Mouse (Mus musculus) layer of hippocampus, postnatal 14 days (tissue): Measurements from ENCODE around the gene Camk2n1. TPM values are rescaled to one million over a fixed set of nuclear protein-coding genes. Genes with fewer than 3 reads are reported as not detected.

Experiments
- DNase-seq, 2 experiments: peaks; one replicate each; pipeline ENCODE4 v3.0.0; 2021 to 2022; ENCODE audit warnings: low spot score in 2 of 2, mixed read lengths in 1 of 2
- total RNA-seq, 2 experiments: library from RNA; stranded (reverse); gene quantifications; 2 replicates each; pipeline ENCODE4 v1.2.3; 2021

Gene Camk2n1
- total RNA-seq, 2 experiments from 2014 or later: 211 to 242 TPM

DNA sequence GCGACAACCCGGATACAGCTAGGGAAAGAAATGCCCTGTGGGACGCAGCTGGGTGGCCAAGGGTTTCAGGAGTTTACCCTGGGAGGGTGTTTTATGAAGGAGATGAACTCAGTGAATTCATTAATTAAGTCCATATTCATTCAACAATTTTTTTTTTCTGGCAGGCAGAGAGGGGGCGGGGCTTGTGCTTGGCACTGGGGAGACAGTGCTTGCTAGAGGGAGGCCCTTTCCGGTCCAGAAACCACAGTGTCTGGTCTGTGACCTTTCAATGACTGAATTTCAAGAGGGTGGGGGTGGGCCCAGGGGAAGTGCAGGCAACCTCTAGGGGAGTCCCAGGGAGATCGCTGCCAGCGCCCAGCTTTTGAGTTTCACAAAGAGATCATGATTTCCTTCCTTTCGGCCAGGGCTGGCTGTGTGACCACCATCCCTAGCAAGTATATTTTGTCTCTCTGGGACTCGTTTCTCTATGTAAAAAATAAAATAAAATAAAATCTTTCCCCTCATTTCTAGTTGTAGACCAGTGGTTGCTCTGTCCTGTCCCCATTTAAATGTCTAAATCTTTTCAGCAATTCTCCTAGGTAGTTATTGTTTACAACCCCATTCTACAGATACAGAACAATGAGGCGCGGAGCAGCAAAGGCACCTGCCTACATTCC lies 9.8 kb downstream of the Camk2n1 start:
- peak; percentile 71 to 80 for DNase-seq

DNA sequence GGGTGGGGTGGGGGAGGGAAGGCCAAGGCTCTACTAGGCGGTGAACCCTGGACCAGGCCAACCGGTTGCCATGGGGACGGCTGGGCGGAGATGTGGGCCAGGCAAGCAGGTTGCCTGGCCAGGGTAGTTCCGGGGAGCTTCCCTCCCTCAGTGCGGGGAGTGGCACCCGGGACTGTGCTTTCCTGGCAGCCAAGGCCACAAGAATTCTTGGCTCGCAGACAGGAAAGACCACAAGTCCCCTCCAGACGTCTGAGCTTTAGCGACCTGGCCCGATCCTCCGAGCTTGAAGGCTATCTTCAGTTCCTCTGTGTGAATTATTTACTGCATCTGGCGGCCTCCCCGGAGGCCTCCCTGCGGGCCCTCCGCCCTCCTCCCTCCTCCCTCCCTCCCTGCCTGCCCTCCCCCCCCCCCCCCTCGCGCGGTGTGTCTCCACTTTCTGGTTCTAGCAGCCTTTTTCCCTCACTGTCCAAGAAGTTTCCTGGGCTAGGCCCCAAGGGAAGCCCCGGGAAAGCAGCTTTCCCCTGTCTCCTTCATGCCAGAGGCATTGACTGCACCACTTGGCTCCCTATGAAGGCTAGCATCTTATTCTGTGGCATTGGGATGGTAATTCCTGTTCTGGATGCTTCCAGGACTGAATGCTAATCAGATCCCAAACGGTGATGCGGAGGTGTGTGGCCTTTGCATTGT lies 10.7 kb downstream of the Camk2n1 start:
- DNase-seq: peak; percentile 61 to 73

DNA sequence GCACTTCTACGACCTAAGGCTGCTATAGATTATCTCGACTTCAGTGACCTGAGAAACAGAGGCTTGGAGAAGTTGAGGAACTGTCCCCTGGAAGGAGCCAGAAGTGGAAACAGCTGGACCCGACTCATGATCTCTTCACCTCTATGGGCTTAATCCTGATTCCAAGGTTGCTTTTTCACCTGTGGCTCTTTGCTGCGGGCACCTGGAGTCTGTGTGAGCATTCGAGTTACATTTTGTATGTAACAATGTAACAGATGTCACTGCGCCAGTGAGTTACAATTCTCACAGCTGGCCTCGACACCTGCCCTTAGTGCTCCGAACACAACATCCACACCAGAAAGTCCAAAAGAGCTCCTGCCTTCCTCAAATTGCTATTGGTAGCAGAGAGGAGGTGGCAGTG lies 11.3 kb downstream of the Camk2n1 start:
- no peak for DNase-seq

DNA sequence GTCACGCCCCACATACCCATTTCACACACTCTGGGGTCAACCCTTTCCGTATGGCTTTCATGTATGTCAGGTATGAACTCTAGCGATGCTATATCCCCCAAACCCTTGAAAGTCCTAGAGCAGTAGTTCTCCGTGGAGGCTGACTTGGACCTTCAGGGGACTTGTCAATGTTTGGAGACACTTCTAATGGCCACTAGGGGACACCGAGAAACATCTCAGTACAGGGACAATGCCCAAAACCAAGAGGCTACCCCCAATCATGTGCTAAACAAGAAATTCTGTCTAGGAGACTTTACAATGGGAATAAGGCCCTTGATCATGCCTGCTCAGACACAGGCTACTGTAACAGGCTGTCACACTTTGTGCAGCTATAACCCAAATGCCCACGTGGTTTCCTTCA lies 12.6 kb downstream of the Camk2n1 start:
- no peak for DNase-seq

DNA sequence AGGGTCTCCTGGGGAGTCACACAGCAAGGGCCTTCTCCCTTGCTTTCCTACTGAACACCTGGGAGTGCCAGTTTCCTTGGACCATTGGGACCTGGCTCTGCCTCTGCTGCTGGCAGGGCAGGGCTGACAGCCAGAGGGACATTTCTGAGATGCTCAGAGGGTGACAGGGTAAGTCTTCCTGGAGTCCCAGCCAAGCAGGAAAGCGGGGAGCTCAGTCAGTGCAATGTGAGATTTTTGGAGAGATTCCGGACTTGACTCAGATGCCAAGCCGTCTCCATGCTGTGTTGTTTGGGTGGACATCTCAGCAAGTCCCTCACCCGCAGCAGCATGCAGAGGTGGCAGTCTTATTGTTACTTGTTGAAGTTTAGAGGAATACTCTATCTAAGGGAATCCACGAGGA lies 13.3 kb downstream of the Camk2n1 start:
- DNase-seq: no peak

DNA sequence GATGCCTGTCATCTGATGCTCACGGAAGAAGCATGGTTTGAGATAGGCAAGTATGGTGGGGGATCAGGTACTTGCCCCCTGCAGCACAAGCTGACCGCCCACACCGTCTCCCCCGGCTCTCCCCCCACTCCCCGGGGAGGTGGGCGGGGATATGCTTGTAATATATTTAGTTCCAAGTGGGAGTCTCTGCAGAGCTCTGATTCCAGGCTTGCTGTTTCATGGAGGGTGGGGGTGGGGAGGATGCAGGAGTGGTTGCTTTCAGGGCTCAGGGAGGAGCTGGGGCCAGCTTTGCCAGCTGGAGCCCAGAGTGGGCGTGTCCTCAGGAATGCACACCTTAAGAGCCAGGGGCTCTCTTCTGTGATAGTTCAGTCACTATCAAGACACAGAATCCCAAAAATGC lies 15.0 kb downstream of the Camk2n1 start:
- DNase-seq: no peak

DNA sequence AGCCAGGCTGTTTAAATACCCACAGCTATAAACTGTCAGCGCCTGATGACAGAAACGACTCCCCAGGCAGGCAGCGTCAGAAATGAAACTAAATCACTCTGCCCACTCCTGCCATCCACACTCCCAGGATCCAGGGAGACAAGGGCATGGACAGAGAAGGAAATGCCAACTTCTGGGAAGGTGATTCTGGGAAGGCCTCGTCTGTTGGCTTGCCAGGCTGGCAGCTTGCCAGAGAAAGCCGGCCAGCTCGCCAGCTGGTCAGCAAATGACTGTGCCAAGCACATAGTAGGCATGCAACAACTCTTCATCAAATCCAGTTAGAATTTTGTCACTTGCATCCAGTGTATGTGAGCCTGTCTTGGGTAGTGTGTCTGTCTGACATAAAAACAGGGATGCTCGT lies 17.1 kb downstream of the Camk2n1 start:
- no peak for DNase-seq

DNA sequence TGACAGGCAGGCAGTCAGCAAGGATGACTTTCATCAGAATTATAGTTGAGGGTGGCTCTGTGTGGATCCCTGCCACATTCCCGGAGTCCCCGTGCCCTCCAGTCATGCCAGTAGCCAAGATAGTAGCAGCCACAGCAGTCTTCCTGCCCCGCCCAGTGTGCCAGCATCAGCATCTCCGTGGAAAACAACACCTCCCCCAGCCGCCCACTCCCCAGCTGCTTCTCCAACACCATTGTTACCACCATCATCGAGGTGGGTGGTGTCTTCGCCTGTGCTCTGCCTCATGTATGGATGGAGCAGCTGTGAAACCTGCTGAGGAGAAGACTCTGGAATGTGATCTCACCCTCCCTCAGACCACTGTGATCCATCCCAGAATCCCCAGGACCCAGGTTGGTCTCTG lies 25.5 kb downstream of the Camk2n1 start:
- DNase-seq: no peak

DNA sequence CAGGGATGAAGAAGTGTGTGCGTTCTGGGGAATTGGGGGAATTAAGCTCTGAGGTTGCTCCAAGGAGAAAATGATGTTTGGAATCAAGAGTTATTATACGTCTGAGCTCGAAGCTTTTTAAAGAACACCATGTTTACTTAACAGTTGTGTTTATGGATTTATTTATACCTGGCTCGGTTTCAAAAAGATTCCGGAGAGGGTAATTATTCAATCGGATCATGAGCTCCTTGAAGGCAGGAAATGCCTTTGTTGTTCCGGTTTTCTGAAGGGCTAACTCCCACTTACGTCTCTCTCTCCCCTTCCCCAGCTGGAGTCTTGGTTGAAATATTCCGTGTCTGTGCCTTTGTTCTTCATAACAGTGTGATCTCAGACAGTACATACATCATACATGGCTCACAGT lies 26.8 kb downstream of the Camk2n1 start:
- no peak for DNase-seq

DNA sequence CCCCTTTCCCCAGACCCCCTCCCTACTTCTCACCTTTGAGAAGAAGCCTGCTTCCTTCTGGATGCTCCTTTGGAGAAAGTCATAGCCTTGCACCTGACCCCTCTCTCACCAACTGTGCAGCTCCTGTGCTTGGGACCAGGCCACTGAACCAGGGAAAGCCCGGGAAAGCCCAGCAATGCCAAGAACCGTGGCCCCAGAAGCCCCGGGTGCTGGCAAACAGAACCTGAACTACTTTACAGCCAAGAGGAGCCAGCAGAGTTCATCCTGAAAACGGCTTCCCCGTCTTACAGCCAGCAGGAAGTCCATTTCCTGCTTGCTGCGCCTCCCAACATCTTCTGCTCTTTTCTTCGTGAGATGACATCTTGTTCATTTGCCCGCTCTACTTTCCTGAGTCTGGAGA lies 28.6 kb downstream of the Camk2n1 start:
- no peak for DNase-seq

DNA sequence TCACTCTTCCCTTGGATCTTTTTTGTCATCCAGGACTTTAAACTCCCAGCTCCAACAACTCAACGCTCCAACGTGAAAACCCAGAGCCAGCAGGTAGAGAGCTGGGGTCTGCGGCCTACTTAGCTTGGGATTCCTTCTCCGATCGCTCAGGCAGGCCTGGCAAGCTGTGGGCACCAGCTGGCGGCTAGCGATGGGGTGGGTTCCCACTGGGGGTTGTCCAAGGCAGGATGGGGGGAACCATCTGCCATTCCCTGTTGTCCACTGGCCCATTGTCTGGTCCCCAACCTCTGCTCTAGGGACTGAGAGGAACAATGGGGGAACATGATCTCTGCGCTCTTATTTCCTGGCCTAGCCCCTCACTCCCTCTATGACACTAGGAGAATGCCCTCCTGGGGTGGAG lies 34.1 kb downstream of the Camk2n1 start:
- DNase-seq: no peak

DNA sequence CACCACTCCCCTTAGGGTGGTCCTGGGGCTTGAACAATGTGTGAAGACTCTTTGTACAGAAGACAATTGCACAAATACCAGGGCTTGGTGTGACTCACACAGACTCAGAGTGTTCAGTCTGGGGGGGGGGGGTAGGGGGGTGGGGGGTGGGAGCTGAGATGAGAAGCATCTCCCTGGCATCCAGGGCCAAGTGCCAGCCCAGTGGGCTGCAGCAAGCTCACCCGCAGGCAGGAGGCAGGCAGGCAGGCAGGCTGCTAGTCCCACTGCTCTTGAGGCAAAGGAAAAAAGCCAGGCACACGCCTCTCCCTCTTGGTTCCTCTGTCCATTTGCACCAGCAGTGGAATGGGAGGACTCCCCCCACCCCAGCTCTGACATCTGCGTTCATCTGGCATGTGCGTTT lies 37.0 kb downstream of the Camk2n1 start:
- no peak for DNase-seq

DNA sequence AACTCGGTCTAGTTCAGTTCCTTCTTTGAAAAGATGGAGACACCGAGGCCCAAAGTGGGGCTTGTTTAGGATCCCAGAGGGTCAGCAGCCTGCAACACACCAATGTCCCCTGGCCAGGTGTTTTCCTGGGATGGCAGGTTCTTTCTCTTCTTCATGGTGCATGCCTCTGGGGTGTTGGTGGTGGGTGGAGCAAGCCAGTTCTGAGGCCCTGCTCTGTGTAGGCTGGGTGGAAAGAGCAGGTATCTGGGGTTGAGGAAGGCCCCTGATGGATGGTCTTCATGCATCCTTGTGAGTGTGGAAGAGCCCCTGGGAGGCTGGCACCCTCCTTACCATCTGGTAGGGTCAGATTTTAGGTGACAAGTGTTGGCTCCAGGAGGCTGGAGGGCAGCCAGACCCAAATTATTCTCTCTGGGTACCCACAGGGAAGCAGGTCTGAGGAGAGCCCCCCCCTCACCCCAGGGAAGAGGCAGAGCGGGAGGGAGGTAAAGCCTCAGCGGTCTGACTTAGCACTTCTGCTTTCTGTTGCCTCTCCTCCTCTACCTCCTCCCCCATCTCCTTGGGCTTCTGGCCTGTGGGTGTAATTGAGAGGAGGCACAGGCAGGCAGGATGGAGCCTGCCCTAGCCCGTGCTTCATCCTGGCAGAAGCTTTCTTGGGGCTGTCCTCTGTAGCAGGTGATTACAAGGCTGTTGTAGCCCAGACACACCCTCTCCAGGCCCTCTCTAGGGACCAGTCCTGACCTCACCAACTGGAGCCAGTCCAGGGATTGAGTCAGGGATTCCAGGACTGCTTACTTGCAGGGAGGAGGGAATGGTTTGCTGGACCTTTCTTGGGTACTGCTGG lies 39.3 kb downstream of the Camk2n1 start:
- DNase-seq: no peak

DNA sequence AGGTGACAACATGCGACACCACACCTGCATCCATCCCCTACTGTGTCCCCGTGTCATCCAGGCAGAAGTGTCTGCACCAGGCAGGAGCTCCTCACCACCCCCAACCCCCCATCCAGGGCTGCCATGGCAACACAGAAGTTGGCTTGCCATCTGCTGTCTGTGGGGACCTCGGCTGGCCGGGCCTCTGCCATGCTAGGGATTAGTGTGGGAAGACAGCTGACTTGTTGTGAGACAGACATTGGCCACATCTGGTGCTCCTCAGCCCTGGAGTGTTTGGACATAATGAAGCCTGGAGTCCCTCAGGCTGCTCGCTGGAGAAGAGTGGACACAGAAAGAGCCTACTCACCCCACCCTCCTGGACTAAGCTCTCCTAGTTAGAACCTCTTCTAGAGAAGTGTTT lies 40.8 kb downstream of the Camk2n1 start:
- DNase-seq: peak in 1 of 2 experiments; percentile 47

DNA sequence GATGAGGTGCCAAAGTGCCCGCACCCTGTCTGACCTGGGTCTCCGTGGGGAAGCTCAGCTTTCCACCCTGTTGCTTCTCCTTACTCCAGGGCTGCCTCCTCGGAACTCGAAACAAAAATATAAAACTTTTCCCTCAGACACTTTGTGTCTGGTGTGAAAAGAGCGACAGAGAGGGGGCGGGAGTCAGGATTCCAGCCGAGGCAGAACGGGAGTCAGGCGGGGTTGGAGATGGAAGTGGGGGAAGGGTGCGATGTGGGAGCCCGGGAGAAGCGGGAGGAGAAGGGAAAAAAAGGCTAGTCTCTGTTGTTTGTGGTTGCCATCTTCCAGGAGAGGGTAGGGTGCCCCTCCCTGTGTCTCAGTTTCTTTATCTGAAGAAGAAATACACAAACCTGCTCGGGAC lies 41.7 kb downstream of the Camk2n1 start:
- DNase-seq: no peak

DNA sequence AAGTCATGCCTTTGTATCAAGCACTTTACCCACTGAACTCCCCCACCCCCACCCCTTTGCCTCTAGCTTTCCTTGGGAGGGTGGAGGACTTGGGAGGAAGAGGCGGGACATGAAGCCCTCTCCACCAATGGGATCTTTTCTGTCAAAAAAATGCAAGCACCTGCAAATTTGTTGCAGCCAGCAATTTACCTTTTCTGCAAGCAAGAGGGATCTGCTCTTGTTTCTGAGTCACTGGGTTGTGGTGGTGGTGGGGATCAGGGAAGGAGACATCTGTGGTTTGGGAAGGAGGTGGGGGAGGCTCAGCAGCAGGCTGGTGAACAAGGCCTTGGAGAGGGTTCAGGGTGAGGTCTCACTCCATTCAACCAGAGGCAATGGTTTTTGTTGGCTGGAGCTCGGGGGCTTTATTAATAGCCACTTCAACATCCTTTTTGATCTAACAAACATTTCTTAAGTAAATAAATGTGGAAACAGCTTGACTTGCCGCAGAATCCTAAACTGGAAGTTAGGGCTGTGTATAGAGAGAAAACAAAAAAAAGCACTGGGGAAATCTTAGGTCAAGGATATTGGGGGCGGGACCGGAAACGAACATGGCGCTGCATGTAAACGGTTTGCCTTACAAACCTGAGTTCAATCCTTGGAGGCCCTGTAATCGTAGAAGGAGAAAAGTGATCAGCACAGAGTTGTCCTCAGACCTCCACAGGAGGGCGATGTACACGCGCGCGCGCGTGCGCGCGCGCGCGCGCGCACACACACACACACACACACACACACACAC lies 42.8 kb downstream of the Camk2n1 start:
- DNase-seq: no peak

DNA sequence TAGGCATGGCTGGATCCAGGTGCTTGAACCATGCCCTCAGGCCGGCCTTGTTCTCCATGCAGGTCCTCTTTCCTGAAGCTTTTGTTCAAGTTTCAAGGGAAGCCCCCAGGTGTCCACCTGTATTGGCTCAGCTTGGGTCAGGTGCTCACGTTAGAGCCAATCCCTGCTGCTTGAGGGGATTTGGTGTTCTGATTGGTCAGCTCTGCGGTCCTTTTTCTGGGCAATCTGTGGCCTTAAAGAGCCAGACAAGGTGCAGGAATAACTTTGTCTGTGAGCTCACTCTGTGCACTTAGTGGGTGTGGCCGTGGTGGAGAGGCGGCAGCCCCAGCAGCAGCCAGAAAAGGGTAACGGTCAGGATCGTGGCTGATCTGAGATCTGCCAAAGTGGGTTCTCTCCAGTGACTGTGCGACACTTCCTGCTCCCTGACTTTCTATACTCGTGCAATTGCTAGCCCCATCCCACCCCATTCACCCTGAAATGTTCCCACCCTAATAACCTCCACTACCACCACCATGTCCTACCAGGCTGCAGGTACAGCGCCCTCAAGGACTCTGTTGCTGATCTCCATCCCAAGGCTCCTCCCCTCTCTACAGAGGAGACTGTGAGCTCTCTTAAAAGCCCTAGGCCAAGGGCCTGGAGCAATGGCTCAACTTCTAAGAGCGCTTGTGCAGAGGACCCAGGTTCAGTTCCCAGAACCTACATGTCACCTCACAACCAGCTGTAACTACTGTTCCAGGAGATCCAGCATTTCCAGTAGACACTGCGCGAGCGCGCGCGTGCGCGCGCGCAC lies 45.9 kb downstream of the Camk2n1 start:
- no peak for DNase-seq

DNA sequence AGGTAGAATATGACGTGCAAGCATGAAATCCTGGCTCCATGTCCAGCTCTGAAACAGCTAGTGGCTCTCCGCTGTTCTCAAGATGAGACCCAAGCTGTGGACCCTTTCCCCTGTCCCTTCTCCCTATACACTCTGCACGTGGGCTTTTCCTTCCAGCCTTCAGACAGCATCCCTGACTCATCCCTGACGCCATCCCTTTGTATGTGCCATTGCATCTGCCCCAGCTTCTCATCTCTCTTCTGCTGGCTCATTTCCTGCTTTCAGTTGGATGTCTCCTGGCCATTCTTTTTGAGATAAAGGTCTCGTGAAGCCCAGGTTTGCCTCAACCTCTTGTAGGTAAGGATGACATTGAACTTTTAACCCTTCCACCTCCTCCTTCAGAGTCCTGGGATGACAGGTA lies 46.9 kb downstream of the Camk2n1 start:
- DNase-seq: no peak

DNA sequence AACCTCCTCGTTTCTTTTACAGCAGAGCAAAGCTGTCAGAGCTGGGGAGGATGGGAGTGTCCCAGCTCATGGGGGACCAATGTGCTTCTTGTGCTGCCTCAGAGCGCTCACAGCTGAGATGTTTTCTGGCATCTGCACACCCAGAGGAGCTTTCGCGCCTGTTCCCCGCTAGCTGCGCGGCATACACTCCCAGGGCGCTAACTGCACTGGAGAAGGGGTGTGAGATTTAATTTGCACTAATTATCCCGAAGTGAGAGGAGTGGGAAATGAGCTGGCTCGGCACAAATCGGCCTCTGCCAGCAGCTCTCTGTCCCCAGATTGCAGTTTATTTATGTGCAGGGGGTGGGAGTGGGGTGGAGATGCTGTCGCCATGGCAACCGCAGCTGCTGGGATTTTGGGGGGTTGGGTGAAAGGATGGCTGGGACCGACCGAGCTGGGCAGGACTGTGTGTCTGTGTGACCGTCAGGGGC lies 50.6 kb downstream of the Camk2n1 start:
- peak; percentile 77 to 88 for DNase-seq

DNA sequence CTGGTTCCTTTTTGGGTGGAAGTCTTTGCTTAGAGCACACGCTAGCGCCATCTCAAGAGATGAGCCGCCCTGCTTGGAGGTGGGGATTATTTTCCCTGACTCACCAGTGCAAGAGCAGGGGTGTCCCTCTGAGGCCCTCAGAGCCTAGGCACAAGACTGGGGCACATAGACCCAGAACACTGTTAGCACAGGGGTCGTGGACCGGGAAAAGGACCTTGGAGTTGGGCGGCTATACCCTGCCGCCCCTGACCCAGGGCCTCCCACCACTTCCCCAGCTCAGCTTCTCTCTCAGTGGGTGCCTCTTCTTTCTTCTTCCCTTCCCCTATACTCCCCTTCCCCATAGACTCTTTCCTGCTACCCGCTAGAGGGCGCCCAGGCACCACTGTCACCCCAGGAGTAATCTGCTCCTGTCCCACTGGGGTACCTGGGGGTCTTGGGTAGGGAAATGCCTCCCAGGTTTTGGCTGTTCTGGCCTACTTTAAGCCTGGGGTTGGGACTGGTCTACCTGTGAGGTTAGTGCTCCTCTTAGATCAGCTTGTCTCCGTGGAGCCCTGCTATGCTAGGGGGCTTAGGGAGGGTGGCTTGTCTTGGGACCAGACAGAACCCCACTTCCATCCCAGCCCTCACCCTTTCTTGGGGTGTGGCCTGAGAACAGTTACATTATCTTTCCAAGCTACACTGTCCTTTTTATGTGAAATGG lies 51.2 kb downstream of the Camk2n1 start:
- DNase-seq: peak; percentile 73 to 74
